Mouse (Mus musculus) G1E-ER4 (cell line): ENCODE results near the gene Eml6. TPM values are rescaled to one million over a fixed set of nuclear protein-coding genes. Genes with fewer than 3 reads are reported as not detected.

Experiments used
- GATA1 ChIP-seq: IDR thresholded peaks from one replicate; pipeline ENCODE4 v1.8.0; 2012; ENCODE audit warnings: low read length, inconsistent platforms
- polyA plus RNA-seq: library from polyadenylated mRNA; stranded (reverse); fragments of >175 nt; gene quantifications from 2 replicates; pipeline ENCODE4 v1.2.3, GENCODE M21; 2012

The Eml6 gene
- polyA plus RNA-seq, 1 experiment = not detected

GRCm38 (mm10) chr11:29774296-29774695 lies 251.5 kb downstream of the Eml6 start:
- no peak for TF ChIP-seq GATA1

GRCm38 (mm10) chr11:29772279-29772678 lies 253.6 kb downstream of the Eml6 start:
- TF ChIP-seq GATA1 = no peak

GRCm38 (mm10) chr11:29770666-29771400 lies 255.0 kb downstream of the Eml6 start:
- TF ChIP-seq GATA1 = no peak

- TF ChIP-seq GATA1 = no peak
These were observed 257.3 kb downstream of the Eml6 start for GRCm38 (mm10) chr11:29768523-29768922.

- no peak for TF ChIP-seq GATA1
These were observed 259.4 kb downstream of the Eml6 start for GRCm38 (mm10) chr11:29766313-29766982.

- no peak for TF ChIP-seq GATA1
These were observed 260.8 kb downstream of the Eml6 start for GRCm38 (mm10) chr11:29765063-29765462.

- TF ChIP-seq GATA1 = no peak
These were observed 263.1 kb downstream of the Eml6 start for GRCm38 (mm10) chr11:29762768-29763167.

GRCm38 (mm10) chr11:29761387-29761786 lies 264.4 kb downstream of the Eml6 start:
- TF ChIP-seq GATA1 = no peak

GRCm38 (mm10) chr11:29758617-29759016 lies 267.2 kb downstream of the Eml6 start:
- no peak for TF ChIP-seq GATA1

- no peak for TF ChIP-seq GATA1
These were observed 273.9 kb downstream of the Eml6 start for GRCm38 (mm10) chr11:29751648-29752611.

GRCm38 (mm10) chr11:29751013-29751412 lies 274.8 kb downstream of the Eml6 start:
- no peak for TF ChIP-seq GATA1

GRCm38 (mm10) chr11:29749468-29749829 lies 276.4 kb downstream of the Eml6 start:
- TF ChIP-seq GATA1 = no peak

GRCm38 (mm10) chr11:29748750-29749467 lies 276.9 kb downstream of the Eml6 start:
- TF ChIP-seq GATA1 = no peak

GRCm38 (mm10) chr11:29747881-29748280 lies 278.0 kb downstream of the Eml6 start:
- TF ChIP-seq GATA1 = no peak

GRCm38 (mm10) chr11:29747365-29747764 lies 278.5 kb downstream of the Eml6 start:
- TF ChIP-seq GATA1 = no peak
